Comparison of ENCODE assay signal across 12 mouse cellular contexts in genomic region chr17:35672527-35672926, GRCm38 (mm10). TPM values are rescaled to one million over a fixed set of nuclear protein-coding genes. Genes with fewer than 3 reads are reported as not detected.
DNase-seq lines count a peak whose midpoint lies in the region; ATAC-seq and TF ChIP-seq lines count a peak whose summit lies in the region.
"Had no signal": no experiment of that assay in that cellular context is flagged by ENCODE, and none has a peak within 500 bp of the region (broad histone marks: within the 10 kb centered on the region; RNA-seq: fewer than 3 reads in every experiment).

No protein-coding gene starts in this region.

- H3K27me3 ChIP-seq in kidney, embryonic 15.5 days, result no peaks in the 10 kb centered on the region
- H3K27me3 ChIP-seq in G1E (ENCODE audit: insufficient read depth, low read length), result no peaks in the 10 kb centered on the region
- no peaks in the 10 kb centered on the region for H3K27me3 ChIP-seq in embryonic facial prominence, embryonic 12.5 days
- H3K27me3 ChIP-seq in limb, embryonic 15.5 days, result no peaks in the 10 kb centered on the region
- H3K27me3 ChIP-seq: Patski had no signal

- no peaks in the 10 kb centered on the region for H3K9me3 ChIP-seq in kidney, embryonic 15.5 days (replicated peaks)
- no peaks in the 10 kb centered on the region for H3K9me3 ChIP-seq in G1E (replicated peaks)
- H3K9me3 ChIP-seq in embryonic facial prominence, embryonic 12.5 days, result no peaks in the 10 kb centered on the region
- no peaks in the 10 kb centered on the region for H3K9me3 ChIP-seq in limb, embryonic 15.5 days

- peak overlapping the region; percentile 83 for H3K4me2 ChIP-seq in kidney, embryonic 15.5 days
- H3K4me2 ChIP-seq in embryonic facial prominence, embryonic 12.5 days (replicated peaks), result peak overlapping the region; percentile 71
- peak overlapping the region; percentile 83; the same call in 1 of the 2 replicates for H3K4me2 ChIP-seq in limb, embryonic 15.5 days

- peaks cover 18% of the 10 kb centered on the region; the same call in 1 of the 2 replicates for H3K36me3 ChIP-seq in kidney, embryonic 15.5 days
- peaks cover 48% of the 10 kb centered on the region for H3K36me3 ChIP-seq in G1E (replicated peaks)
- H3K36me3 ChIP-seq in embryonic facial prominence, embryonic 12.5 days, result peaks cover 19% of the 10 kb centered on the region
- peaks cover 9% of the 10 kb centered on the region; the same call in 1 of the 2 replicates for H3K36me3 ChIP-seq in limb, embryonic 15.5 days

- no peak for DNase-seq in kidney, postnatal 4 days
- DNase-seq in G1E (ENCODE audit: low spot score), result no peak
- DNase-seq in cerebellum, postnatal 36 days, result no peak
- no peak for DNase-seq in layer of hippocampus, adult 8-10 months (ENCODE audit: low spot score in 2 of 2)
- DNase-seq: spleen, adult 18-20 months had no signal

- H3K4me1 ChIP-seq in kidney, embryonic 15.5 days, result peaks cover 15% of the 10 kb centered on the region
- peaks cover 25% of the 10 kb centered on the region for H3K4me1 ChIP-seq in G1E (ENCODE audit: insufficient read depth, low read depth, low read length)
- peaks cover 10% of the 10 kb centered on the region for H3K4me1 ChIP-seq in embryonic facial prominence, embryonic 12.5 days
- peaks cover 18% of the 10 kb centered on the region for H3K4me1 ChIP-seq in limb, embryonic 15.5 days

- no peak for TF ChIP-seq CTCF in G1E (IDR thresholded peaks at IDR 0.05; ENCODE audit: low read depth, low read length)

- 87% methylated on average over 6 of the region's 6 CpGs for WGBS in kidney, embryonic 15.5 days
- 88% methylated on average over 6 of the region's 6 CpGs for WGBS in embryonic facial prominence, embryonic 12.5 days
- 87% methylated on average over 6 of the region's 6 CpGs for WGBS in limb, embryonic 15.5 days

- ATAC-seq in kidney, embryonic 15.5 days (replicated peaks; ENCODE audit: low FRiP score), result no peak
- no peak for ATAC-seq in G1E (ENCODE audit: extremely low read depth, insufficient number of reproducible peaks, low FRiP score, poor library complexity, severe bottlenecking)
- no peak for ATAC-seq in embryonic facial prominence, embryonic 12.5 days (ENCODE audit: insufficient number of reproducible peaks, insufficient read depth, low FRiP score, low TSS enrichment)
- no peak for ATAC-seq in limb, embryonic 15.5 days (ENCODE audit: insufficient number of reproducible peaks, low FRiP score, low TSS enrichment, low read depth)
- ATAC-seq: Patski had no signal

- no peak overlapping the region for H3K27ac ChIP-seq in kidney, embryonic 15.5 days
- no peak overlapping the region for H3K27ac ChIP-seq in embryonic facial prominence, embryonic 12.5 days
- H3K27ac ChIP-seq in limb, embryonic 15.5 days, result no peak overlapping the region

- peak overlapping the region; percentile 89 for H3K9ac ChIP-seq in kidney, embryonic 15.5 days
- H3K9ac ChIP-seq in embryonic facial prominence, embryonic 12.5 days, result peak overlapping the region; percentile 81; the same call in 1 of the 2 replicates
- H3K9ac ChIP-seq in limb, embryonic 15.5 days, result 0 out of 2 replicates have a peak overlapping the region, but pooled peaks have one; percentile 89

- H3K4me3 ChIP-seq in kidney, embryonic 15.5 days (replicated peaks), result peak overlapping the region; percentile 79; the same call in 1 of the 2 replicates
- H3K4me3 ChIP-seq in G1E (ENCODE audit: low read depth, low read length), result peak overlapping the region; percentile 78; the same call in 1 of the 2 replicates
- H3K4me3 ChIP-seq in embryonic facial prominence, embryonic 12.5 days, result peak overlapping the region; percentile 83; the same call in 1 of the 2 replicates
- H3K4me3 ChIP-seq in limb, embryonic 15.5 days, result peak overlapping the region; percentile 74; the same call in 1 of the 2 replicates

RNA-seq across cellular contexts. Expression of gene Gtf2h4, which starts 1.0 kb away (rescaled TPM):
- polyA plus RNA-seq in kidney, embryonic 15.5 days (2015; fragmentation: Nextera tagmentation; extraction: Ambion mirVana), result 48.5 and 49.9 TPM in 2 replicates
- total RNA-seq in G1E (2014; fragmentation: Nextera tagmentation), result 33.4 and 45.3 TPM in 2 replicates
- 22.7 and 29.5 TPM in 2 replicates for total RNA-seq in G1E (2017)
- polyA plus RNA-seq in G1E (2012), result 26.4 and 27.1 TPM in 2 replicates
- 48.6 and 51.5 TPM in 2 replicates for polyA plus RNA-seq in embryonic facial prominence, embryonic 12.5 days (2016; fragmentation: Nextera tagmentation; extraction: Ambion mirVana)
- polyA plus RNA-seq in limb, embryonic 15.5 days (2015; fragmentation: Nextera tagmentation; extraction: Ambion mirVana), result 36.2 and 42.2 TPM in 2 replicates
- total RNA-seq in layer of hippocampus, adult 8-10 months (2022), result 10 to 100 TPM; 28.3 to 35.3 (median 33.2) TPM

RNA-seq across cellular contexts. Expression of gene Vars2, which starts 5.1 kb away (rescaled TPM):
- polyA plus RNA-seq in kidney, embryonic 15.5 days (2015; fragmentation: Nextera tagmentation; extraction: Ambion mirVana), result 15.9 and 18.8 TPM in 2 replicates
- total RNA-seq in G1E (2014; fragmentation: Nextera tagmentation) (23.8 and 24.6 TPM in 2 replicates), G1E (2017) (10.8 and 11.0 TPM in 2 replicates)
- 93.9 and 135 TPM in 2 replicates for polyA plus RNA-seq in G1E (2012)
- polyA plus RNA-seq in embryonic facial prominence, embryonic 12.5 days (2016; fragmentation: Nextera tagmentation; extraction: Ambion mirVana), result 18.5 and 23.6 TPM in 2 replicates
- polyA plus RNA-seq in limb, embryonic 15.5 days (2015; fragmentation: Nextera tagmentation; extraction: Ambion mirVana), result 14.3 and 14.4 TPM in 2 replicates
- 10 to 100 TPM; 28.0 to 44.7 (median 35.4) TPM for total RNA-seq in layer of hippocampus, adult 8-10 months (2022)

RNA-seq across cellular contexts. Expression of gene Mucl3, which starts 29.0 kb away (rescaled TPM):
- polyA plus RNA-seq in kidney, embryonic 15.5 days (2015; fragmentation: Nextera tagmentation; extraction: Ambion mirVana), result 0.26 TPM in 2 replicates
- total RNA-seq in G1E (2014; fragmentation: Nextera tagmentation) (not detected in 2 replicates), G1E (2017) (0.06 and 0.16 TPM in 2 replicates)
- not detected in 2 replicates for polyA plus RNA-seq in G1E (2012)
- 0.08 and 0.11 TPM in 2 replicates for polyA plus RNA-seq in embryonic facial prominence, embryonic 12.5 days (2016; fragmentation: Nextera tagmentation; extraction: Ambion mirVana)
- polyA plus RNA-seq in limb, embryonic 15.5 days (2015; fragmentation: Nextera tagmentation; extraction: Ambion mirVana), result 0.09 and 0.10 TPM in 2 replicates
- not detected for total RNA-seq in layer of hippocampus, adult 8-10 months (2022)
- total RNA-seq: hematopoietic stem cell, adult 5-6 weeks; left cerebral cortex, postnatal 14 days had no signal
- polyA plus RNA-seq: neural tube, embryonic 11.5 days; Patski had no signal

RNA-seq across cellular contexts. Expression of gene Ddr1, which starts 31.9 kb away (rescaled TPM):
- polyA plus RNA-seq in kidney, embryonic 15.5 days (2015; fragmentation: Nextera tagmentation; extraction: Ambion mirVana), result 83.0 and 86.1 TPM in 2 replicates
- total RNA-seq in G1E (2014; fragmentation: Nextera tagmentation) (not detected in 2 replicates), G1E (2017) (0.06 TPM in 1 of 2 replicates, not detected in the other)
- 0.04 and 0.06 TPM in 2 replicates for polyA plus RNA-seq in G1E (2012)
- 62.6 and 63.0 TPM in 2 replicates for polyA plus RNA-seq in embryonic facial prominence, embryonic 12.5 days (2016; fragmentation: Nextera tagmentation; extraction: Ambion mirVana)
- 81.7 and 85.2 TPM in 2 replicates for polyA plus RNA-seq in limb, embryonic 15.5 days (2015; fragmentation: Nextera tagmentation; extraction: Ambion mirVana)
- total RNA-seq in layer of hippocampus, adult 8-10 months (2022), result 10 to 100 TPM; 58.3 to 84.6 (median 74.1) TPM
- total RNA-seq: hematopoietic stem cell, adult 5-6 weeks had no signal

RNA-seq across cellular contexts. Expression of gene Gm9573, which starts 46.1 kb away (rescaled TPM):
- polyA plus RNA-seq in kidney, embryonic 15.5 days (2015; fragmentation: Nextera tagmentation; extraction: Ambion mirVana), result not detected in 2 replicates
- total RNA-seq in G1E (2014; fragmentation: Nextera tagmentation) (not detected in 2 replicates), G1E (2017) (0.11 TPM in 1 of 2 replicates, not detected in the other)
- not detected in 2 replicates for polyA plus RNA-seq in G1E (2012)
- not detected in 2 replicates for polyA plus RNA-seq in embryonic facial prominence, embryonic 12.5 days (2016; fragmentation: Nextera tagmentation; extraction: Ambion mirVana)
- 0.14 and 0.33 TPM in 2 replicates for polyA plus RNA-seq in limb, embryonic 15.5 days (2015; fragmentation: Nextera tagmentation; extraction: Ambion mirVana)
- not detected for total RNA-seq in layer of hippocampus, adult 8-10 months (2022)
- total RNA-seq: hematopoietic stem cell, adult 5-6 weeks; left cerebral cortex, postnatal 14 days had no signal
- polyA plus RNA-seq: neural tube, embryonic 11.5 days; Patski had no signal
